Mouse (Mus musculus) kidney, postnatal 36 days (tissue): ENCODE measurements around the gene Cotl1.

Experiments used
- DNase-seq, 2 experiments: peaks; one replicate each; pipeline ENCODE4 v3.0.0; 2021 to 2022; ENCODE audit warnings: mixed read lengths in 2 of 2

Cotl1 gene

DNA sequence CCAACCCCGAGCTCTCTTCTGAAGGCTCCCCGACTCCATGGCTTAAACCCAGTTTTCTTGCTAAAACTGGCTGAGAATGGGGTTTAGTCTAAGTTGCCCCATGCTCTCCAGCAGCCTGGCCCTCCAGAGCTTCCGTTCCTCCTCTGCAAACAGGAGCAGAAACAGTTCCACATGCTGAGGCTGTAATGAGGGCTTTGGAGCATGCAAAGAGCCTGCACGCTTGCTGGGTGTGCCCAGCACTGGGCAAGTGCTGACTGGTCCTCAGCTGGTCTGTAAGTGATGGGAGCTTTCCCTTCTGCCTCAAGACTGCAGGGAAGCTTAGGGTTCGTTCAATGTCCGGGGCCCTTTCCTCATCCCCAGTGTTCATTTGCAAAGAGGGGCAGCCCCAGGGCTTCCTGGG, 24.1 kb downstream of the Cotl1 start:
- DNase-seq: peak in 1 of 2 experiments; percentile 6

GRCm38 (mm10) chr8:119812650-119813431, 27.5 kb downstream of the Cotl1 start:
- peak in 1 of 2 experiments; percentile 74 for DNase-seq

DNA sequence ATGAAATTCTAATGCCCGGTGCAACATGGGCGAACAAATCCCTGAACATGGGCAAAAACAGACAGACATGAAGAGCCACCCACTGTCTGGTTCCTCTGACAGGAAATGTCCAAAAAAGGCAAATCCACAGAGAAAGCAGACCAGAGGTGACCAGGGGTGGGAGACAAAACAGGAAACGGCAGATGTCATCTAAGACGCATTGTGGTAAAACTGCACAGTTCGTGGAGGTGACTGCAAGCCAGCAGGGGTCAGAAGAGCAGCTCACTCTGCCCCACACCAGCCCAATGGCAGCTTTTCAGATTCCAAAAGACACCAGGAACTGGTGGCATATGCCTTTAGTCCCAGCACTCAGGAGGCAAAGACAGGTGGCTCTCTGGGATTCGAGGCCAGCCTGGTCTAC, 28.4 kb downstream of the Cotl1 start:
- DNase-seq: peak; percentile 51 to 53

GRCm38 (mm10) chr8:119810953-119811499, 29.3 kb downstream of the Cotl1 start:
- DNase-seq: no peak

DNA sequence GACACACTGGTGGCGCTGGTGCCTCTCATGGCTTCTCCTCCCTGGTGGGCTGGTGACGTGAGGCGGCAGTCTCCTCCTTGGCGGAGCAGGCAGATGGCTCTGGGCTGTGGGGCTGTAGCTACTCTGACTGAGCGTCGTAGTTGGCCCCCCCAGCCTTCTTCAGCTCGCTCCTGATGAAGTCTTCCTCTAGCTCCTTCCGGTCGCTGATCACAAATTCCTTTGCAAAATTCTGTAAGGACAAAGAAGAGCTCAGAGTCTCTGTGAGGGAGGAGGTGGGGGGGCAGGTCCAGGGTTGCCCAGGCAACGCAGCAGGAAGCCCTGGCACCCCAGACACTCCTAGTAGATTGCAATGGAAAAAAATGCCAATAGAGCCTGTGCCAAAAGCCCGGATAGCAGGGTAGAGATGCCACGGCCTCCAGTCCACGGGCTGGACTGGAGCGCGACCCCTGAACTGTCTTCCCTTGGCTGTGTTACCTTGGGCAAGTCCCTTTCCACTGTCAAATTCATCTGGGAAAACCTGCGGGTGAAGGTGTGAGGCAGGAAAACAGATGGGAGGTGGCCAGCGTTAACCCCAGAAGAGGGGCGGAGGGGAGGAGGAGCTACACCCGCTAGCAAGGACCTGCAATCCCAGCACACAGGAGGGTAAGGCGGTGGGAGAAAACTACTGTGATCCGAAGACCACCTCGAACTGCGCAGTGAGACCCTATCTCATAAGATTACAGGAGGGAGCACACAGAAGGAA, 30.0 kb downstream of the Cotl1 start:
- no peak for DNase-seq

GRCm38 (mm10) chr8:119809620-119810019, 30.7 kb downstream of the Cotl1 start:
- DNase-seq: no peak

- DNase-seq: no peak
Observed at GRCm38 (mm10) chr8:119807687-119808086, 32.7 kb downstream of the Cotl1 start.

GRCm38 (mm10) chr8:119806422-119807263, 33.7 kb downstream of the Cotl1 start:
- peak in 1 of 2 experiments; percentile 59 for DNase-seq

GRCm38 (mm10) chr8:119805275-119805674, 35.1 kb downstream of the Cotl1 start:
- peak in 1 of 2 experiments; percentile 38 for DNase-seq

DNA sequence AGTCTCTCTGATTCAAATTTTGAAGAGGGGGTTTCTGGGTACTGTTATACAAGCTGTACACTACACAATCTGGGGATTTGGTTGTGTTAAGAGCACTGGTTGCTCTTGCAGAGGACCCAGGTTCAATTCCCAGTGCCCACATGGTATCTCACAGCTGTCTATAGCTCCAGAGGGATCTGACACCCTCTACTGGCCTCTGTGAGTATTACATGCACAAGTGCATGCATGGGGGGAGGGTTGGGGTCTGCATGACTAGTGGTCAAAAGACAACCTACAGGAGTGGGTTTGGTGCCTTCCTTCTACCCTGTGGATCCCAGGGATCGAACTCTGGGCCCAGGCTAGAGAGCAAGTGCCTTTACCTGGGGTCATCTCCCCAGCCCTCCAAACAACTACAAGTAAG, 37.8 kb downstream of the Cotl1 start:
- no peak for DNase-seq

DNA sequence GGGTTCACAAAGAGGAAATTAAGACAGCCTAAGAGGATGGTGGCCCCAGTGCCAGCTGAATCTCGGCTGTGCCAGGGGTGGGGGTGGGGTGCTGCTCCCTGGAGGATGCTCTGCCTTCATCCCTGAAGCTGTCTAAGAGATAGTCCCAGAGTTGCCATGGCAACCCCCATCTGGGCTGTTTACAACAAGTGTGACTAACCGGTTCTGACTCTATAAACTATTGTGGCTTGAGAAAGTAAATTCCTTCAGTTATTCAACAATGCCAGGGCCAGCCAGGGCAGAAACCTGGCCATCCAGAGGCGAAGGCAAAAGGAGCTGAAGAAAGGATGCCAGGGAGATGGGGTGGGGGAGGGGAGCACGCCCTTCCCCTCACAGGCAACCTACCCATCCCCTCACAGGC, 39.2 kb downstream of the Cotl1 start:
- DNase-seq: no peak

GRCm38 (mm10) chr8:119798965-119799264, 41.4 kb downstream of the Cotl1 start:
- no peak for DNase-seq

DNA sequence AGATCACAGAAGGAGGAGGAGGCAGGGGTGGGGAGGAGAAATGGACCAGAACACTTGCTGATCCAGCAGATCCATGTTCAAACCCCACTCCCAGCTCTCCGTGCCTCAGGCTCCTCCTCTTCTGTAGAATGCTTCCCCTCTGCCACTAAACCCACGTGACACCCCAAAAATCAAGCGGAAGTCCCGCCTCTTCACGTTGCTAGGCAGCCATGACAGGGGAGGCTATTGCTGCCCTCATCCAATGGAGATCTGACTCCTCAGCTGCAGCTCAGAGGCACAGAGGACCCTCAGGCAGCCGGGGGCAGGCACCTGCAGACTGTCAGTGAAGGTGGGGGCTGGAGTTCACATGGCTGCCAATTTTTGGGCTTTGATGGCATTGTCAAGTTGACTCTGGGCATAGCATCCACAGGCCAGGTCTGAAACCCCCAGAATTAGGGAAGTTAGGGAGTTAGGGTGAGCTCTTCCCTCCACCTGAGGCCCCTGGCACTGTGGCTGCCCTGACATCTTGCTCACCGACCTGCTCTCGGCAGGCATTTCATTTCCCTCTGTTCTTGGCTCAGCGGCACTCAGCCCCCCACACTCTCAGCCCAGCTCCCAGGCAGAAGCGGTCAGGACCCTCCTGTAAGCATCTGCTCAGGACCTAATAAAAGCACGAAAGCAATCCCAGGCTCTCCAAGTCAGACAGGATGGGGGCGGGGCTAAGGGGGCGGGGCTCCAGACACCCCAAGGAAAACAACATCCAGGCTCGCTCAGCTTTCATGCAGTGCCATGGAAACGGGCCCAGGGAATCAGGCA, 42.0 kb downstream of the Cotl1 start:
- peak; percentile 62 to 77 for DNase-seq

GRCm38 (mm10) chr8:119795651-119796050, 44.7 kb downstream of the Cotl1 start:
- DNase-seq: no peak

GRCm38 (mm10) chr8:119794689-119795088, 45.7 kb downstream of the Cotl1 start:
- peak in 1 of 2 experiments; percentile 42 for DNase-seq

DNA sequence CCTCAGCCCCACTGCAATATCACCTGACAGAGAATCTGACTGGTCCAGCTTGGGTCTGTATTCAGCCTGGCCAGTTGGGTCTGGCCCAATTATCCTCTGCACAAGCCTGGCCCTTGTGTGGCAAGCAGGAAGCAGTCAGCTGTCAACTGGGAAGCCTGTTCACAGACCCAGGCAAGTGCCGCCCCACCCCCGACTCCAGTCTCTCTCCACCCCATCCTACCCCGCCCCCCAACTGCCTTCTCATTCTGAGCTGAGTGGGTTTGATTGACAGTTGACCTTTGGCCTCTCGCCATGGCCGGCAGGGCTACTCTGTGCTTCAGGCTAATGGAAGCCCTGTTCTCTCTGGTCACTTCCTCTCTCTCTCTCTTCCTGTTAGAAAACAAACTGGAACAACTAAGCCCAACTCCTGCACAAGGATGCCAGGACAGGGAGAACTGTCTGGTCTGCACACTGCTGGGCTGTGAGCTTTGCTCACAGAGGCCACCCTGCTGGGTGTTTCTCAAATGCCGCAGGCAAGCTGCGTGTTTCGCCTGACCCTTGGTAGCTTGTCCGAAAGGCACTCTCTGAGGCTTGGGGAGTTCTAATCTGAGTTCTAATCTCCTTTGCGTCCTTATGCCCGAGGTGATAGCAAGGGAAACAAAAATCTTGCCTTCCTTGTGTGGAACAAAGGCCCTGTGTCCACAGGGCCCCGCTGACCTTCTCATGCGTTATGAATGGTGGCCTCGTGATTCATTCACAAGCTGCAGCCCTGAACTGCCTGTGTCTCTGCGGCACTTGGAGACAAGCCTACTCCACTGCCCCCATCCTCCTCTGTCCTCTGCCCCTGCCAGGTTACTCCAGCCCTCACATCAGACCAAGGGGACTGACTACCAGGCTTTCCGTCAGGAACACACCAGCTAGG, 48.3 kb downstream of the Cotl1 start:
- DNase-seq: peak; percentile 77 to 85

DNA sequence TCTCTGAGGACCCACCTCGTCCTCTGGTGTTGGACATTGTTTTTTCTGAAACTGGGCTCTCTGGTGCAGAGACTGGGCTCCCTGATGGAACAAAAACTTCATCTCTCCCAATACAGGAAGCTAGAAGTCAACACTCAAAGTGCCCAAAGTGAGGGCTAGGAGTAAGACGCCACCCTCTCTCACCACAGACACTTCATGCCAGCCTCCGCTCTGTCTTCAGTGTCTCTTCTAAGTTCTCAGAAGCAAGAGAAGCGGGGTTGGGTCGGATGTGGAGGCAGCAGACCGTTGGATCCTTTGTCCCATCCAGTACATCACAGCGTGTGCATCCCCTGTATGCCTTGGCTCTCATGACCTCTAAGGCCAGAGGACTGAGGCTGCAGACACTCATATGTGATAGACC, 50.8 kb downstream of the Cotl1 start:
- DNase-seq: no peak

DNA sequence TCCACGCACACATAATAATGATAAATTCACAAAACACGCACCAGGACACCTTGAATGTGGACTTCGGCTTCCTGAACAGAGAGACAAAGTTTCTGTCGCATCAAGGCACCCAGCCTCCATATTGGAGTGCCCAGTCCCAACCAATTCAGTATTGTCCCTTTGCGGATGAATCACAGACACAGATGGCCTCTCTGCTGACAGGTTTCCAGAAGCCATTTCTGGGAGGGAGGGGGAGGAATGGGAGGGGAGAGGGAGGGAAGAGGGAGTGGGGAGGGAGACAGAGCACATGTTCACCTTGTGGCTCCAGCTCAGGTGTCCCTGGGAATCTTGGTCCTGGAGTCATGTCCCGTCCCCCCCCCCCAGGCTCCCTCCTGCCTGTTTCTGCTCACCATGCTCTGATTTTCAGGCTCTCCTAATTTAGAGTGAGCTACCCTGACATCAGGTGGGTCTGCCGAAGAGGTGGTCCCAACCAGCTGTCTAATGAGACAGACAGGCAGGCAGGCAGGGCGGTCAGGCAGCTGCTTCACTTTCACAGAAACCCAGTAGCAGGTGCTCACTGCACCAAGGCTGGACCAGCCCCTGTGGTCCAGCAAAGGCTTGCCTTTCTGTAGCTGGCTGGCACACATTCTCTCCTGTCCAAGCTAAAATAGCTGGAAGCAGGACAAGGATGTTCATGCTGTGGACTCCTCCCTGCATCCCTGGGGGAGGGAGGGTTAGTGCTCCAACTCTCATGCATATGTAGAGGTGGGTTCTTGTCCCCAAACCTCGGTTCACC, 51.5 kb downstream of the Cotl1 start:
- no peak for DNase-seq

GRCm38 (mm10) chr8:119787341-119787740, 53.0 kb downstream of the Cotl1 start:
- no peak for DNase-seq

DNA sequence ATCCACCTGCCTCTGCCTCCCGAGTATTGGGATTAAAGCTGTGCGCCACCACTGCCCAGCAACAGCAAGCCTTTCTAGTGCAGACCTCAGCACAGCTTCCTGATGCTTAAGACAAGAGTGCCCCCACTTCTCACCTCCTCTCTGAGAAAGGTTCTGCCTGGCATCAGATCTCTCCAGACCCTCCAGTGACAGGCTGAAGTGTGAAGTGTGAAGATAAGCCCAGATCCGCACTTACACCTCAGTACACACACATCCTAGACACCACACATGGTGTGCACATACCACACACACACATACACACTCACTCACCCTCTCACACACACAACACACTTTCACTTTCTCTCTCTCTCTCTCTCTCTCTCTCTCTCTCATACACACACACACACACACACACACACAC, 53.5 kb downstream of the Cotl1 start:
- no peak for DNase-seq
